Mouse (Mus musculus): ENCODE measurements at regions not wholly inside any gene's neighbourhood (a gene's known extent, or its start where the extent isn't known, plus 50 kb on each side); places are given as distances from the start of the nearest gene placed in this dataset.
A peak's percentile ranks its signal among the peaks of the same experiment; 100 is the strongest.

DNA sequence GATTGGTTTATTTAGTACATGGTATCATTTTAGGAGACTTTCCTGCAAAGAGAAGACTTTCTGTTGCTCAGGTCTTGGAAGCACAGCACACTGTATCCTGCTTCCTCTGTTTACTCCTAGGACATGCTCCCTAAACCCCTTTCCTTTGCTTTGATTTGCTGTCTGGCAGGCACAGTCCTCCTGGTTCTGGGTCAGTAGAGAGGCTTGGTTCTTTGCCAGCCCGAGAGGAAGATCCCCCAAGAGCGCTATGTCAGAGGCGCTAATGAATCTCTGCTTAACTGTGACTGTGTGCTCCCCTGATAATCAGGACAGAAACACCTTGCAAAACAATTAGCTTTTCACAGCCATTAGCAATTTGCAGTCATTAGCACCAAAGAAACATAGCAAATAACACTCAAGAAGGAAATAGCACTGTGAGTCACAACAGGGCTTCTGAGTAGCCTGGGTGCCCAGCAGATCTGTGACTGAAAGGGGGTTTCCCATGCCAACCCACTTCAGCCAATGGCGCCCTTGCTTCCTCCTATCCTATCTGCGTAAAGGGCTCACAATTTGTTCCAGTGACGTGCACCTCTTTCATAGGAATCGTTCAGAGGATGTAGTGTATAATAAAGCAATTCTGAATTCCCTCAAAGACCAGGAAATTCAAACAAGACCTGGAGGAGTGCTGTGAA, 145.5 kb downstream of the Gm815 start:
- Histone ChIP-seq H3K36me3 (no peaks in the 10 kb centered on the region), H3K4me1 (replicated peaks) (no peaks in the 10 kb centered on the region), H3K27me3 (replicated peaks) (no peaks in the 10 kb centered on the region), H3K4me2 (no peak overlapping the region), H3K9ac (no peak overlapping the region), H3K27ac (ENCODE audit: poor library complexity, severe bottlenecking) (no peak overlapping the region), H3K4me3 (no peak overlapping the region), H3K9me3 (replicated peaks) (no peaks in the 10 kb centered on the region)
- WGBS, result 55% methylated on average over 7 of the region's 7 CpGs
- no peak for ATAC-seq (ENCODE audit: insufficient number of reproducible peaks, low FRiP score)

DNA sequence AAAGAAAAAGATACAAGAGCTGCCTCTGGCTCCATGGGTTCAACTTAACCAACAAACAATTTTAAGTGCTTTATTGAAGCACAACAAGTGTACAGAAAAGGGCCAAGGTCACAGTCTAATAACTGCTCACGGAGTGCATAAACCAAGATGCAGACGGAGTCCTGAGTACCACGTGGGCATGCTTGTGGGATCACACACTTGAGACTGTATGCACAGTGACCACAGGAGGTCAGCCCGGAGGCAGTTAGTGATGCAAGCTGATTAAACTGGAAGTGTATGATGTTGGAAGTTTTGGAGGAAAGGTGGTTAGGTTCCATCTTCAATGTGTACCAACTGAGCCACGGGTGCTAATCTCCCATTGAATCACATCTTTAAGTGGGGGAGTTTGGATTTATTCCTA, 146.9 kb downstream of the Gm815 start:
- Histone ChIP-seq H3K36me3 (no peaks in the 10 kb centered on the region), H3K27ac (ENCODE audit: poor library complexity, severe bottlenecking) (no peak overlapping the region), H3K27me3 (replicated peaks) (no peaks in the 10 kb centered on the region), H3K4me2 (no peak overlapping the region), H3K9ac (no peak overlapping the region), H3K9me3 (replicated peaks) (no peaks in the 10 kb centered on the region), H3K4me3 (no peak overlapping the region), H3K4me1 (replicated peaks) (peaks cover 2% of the 10 kb centered on the region)
- WGBS, result 58% methylated on average over 5 of the region's 5 CpGs
- ATAC-seq (ENCODE audit: insufficient number of reproducible peaks, low FRiP score), result no peak

DNA sequence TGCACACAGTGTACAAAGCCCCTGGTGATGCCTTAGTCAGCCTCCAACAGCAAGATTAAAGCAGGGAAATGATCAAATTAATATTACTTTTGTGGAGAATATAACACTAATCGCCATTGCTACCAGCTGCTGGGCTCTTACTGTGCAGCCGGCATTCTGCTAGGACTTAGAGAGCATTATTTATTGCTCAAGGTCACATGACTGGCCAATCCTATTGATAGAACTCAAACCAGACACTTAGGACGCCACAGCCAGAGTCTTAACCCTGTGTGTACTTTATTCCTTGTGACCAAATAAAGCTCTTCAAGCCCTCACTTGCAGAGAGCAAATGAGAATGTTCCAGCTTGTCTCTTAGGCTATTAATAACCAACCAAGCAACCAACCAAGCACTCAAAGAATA, 152.6 kb downstream of the Gm815 start:
- H3K27ac ChIP-seq (ENCODE audit: poor library complexity, severe bottlenecking), result peak overlapping the region; percentile 78
- no peak overlapping the region for H3K4me3 ChIP-seq
- H3K36me3 ChIP-seq, result no peaks in the 10 kb centered on the region
- ATAC-seq (ENCODE audit: insufficient number of reproducible peaks, low FRiP score), result peak; percentile 64; the same call in 1 of the 2 replicates
- peaks cover 11% of the 10 kb centered on the region for H3K4me1 ChIP-seq (replicated peaks)
- no peaks in the 10 kb centered on the region for H3K9me3 ChIP-seq (replicated peaks)
- H3K4me2 ChIP-seq, result no peak overlapping the region
- H3K27me3 ChIP-seq (replicated peaks), result no peaks in the 10 kb centered on the region
- 33% methylated on average over 3 of the region's 3 CpGs for WGBS
- H3K9ac ChIP-seq, result no peak overlapping the region

DNA sequence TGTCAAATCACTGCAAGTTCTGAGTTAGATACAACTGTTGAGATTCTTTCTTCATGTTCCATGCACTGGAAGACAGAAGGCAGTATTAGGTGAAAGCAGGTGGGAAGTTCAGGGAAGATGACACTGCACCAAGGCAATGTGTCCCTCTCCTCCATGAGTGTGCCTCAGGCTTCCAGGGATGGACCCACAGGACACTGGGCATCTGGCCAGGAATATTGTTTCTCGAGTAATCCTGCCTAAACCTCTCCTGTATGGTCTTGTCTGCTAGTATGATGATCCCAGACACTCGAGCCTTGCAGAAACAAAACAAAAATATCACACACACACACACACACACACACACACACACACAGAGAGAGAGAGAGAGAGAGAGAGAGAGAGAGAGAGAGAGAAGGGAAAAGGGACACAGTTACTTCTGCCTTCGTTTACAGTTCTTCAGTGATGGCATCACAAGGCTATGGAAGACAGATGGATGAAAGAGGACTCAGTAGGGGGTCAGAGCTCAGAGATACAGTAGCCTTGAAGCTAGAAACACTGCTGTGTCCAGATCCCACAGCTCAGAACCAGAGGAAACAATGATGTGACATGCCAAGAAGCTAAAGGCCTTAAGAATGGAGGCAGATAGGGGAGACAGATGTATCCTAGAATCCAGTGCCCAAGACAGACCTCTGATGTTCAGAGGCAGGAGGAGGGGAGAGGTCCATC, 154.8 kb downstream of the Gm815 start:
- H3K4me1 ChIP-seq (replicated peaks), result peaks cover 11% of the 10 kb centered on the region
- H3K9me3 ChIP-seq (replicated peaks), result no peaks in the 10 kb centered on the region
- ATAC-seq (ENCODE audit: insufficient number of reproducible peaks, low FRiP score), result no peak
- no peak overlapping the region for H3K4me2 ChIP-seq
- WGBS, result 40% methylated on average over 3 of the region's 3 CpGs
- H3K4me3 ChIP-seq, result no peak overlapping the region
- no peak overlapping the region for H3K9ac ChIP-seq
- H3K27me3 ChIP-seq (replicated peaks), result no peaks in the 10 kb centered on the region
- no peaks in the 10 kb centered on the region for H3K36me3 ChIP-seq
- H3K27ac ChIP-seq (ENCODE audit: poor library complexity, severe bottlenecking), result no peak overlapping the region

DNA sequence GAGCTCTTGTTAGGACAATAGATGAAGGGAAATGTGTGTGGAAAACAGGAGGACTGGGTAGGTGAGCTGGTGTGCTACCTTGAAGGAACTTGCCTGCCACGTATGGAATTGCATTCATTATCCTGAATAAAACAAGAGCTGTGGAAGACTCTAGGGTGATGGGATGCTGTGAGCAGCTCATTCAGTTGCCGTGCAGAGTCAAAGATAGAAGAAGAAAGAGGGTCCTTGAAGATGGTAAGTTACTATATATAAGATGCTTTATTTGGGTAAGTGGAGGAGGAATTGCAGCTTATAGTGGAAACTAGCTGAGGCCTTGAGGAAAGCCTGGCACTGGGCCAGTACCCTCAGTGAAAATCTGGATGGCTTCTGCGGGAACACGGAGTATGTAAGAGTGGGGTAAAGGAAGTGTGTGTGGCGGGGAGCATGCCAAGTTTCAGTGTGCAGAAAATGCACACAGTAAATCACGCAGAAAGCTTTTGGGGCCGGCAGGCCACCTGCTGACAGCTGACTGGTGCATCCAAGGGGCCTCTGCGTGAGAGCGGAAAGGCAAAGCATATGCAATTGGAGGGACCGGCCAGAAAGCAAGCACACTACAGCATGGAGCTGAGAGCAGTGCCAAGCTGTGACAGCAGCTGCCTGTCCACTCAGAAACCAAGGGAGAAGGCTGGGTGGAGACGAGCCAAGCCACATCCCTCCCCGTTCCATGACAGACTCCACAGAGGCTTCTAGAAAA, 149.7 kb upstream of the Vldlr start:
- H3K27ac ChIP-seq (ENCODE audit: poor library complexity, severe bottlenecking), result peak overlapping the region; percentile 27; the same call in 1 of the 2 replicates
- peak; percentile 63; the same call in 1 of the 2 replicates for ATAC-seq (ENCODE audit: insufficient number of reproducible peaks, low FRiP score)
- H3K9me3 ChIP-seq (replicated peaks), result no peaks in the 10 kb centered on the region
- peaks cover 24% of the 10 kb centered on the region for H3K4me1 ChIP-seq (replicated peaks)
- H3K4me3 ChIP-seq, result no peak overlapping the region
- WGBS, result 43% methylated on average over 12 of the region's 12 CpGs
- peak overlapping the region; percentile 26; the same call in 1 of the 2 replicates for H3K4me2 ChIP-seq
- no peaks in the 10 kb centered on the region for H3K36me3 ChIP-seq
- H3K9ac ChIP-seq, result 0 out of 2 replicates have a peak overlapping the region, but pooled peaks have one; percentile 30
- H3K27me3 ChIP-seq (replicated peaks), result no peaks in the 10 kb centered on the region

DNA sequence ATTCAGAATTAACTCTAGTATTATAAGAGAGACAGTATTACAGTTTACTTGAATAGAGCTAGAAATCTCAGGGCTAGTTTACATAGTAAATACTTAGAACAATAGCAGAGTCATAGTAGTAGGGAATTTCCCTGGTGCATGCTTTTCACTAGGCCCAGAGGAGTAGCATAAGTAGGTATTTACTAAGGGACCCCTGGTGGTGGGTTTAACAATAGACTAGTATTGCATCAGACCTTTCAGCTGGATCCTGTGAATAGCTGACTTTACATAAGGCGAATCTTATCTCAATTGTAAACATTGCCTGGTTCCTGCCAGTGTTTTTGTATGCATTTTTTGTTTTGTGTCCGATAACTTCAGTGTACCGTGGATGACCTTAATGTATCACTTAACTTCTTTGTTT, 143.0 kb upstream of the Vldlr start:
- no peak overlapping the region for H3K9ac ChIP-seq
- H3K4me3 ChIP-seq, result no peak overlapping the region
- ATAC-seq (ENCODE audit: insufficient number of reproducible peaks, low FRiP score), result no peak
- no peak overlapping the region for H3K27ac ChIP-seq (ENCODE audit: poor library complexity, severe bottlenecking)
- 49% methylated on average over 3 of the region's 3 CpGs for WGBS
- no peaks in the 10 kb centered on the region for H3K9me3 ChIP-seq (replicated peaks)
- H3K4me1 ChIP-seq (replicated peaks), result peaks cover 11% of the 10 kb centered on the region; the same call in 1 of the 2 replicates
- no peak overlapping the region for H3K4me2 ChIP-seq
- H3K27me3 ChIP-seq (replicated peaks), result no peaks in the 10 kb centered on the region
- H3K36me3 ChIP-seq, result no peaks in the 10 kb centered on the region

DNA sequence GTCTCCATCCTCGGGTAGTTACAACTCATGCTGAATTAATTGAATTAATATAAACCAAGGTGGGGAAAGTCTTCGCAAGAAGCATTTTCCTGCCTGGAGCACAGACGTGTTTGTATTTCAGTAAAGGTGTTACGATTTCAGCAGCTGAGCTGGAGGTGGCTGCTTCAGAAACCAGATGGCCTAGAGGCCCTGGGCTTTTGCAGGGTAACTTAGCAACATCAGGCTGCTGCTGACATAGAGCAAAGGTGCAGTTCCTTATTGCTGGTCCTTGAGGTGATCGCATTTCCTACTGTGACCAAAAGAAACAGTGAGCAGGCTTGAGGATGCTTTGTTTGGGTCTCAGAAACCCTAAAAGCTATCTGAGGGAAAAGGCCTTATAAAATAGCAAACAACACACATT, 141.3 kb upstream of the Vldlr start:
- 73% methylated on average over 5 of the region's 5 CpGs for WGBS
- ATAC-seq (ENCODE audit: insufficient number of reproducible peaks, low FRiP score), result no peak
- no peaks in the 10 kb centered on the region for H3K9me3 ChIP-seq (replicated peaks)
- H3K4me1 ChIP-seq (replicated peaks), result peaks cover 11% of the 10 kb centered on the region; the same call in 1 of the 2 replicates
- no peak overlapping the region for H3K9ac ChIP-seq
- H3K36me3 ChIP-seq, result no peaks in the 10 kb centered on the region
- no peak overlapping the region for H3K4me2 ChIP-seq
- no peaks in the 10 kb centered on the region for H3K27me3 ChIP-seq (replicated peaks)
- H3K27ac ChIP-seq (ENCODE audit: poor library complexity, severe bottlenecking), result no peak overlapping the region
- no peak overlapping the region for H3K4me3 ChIP-seq

DNA sequence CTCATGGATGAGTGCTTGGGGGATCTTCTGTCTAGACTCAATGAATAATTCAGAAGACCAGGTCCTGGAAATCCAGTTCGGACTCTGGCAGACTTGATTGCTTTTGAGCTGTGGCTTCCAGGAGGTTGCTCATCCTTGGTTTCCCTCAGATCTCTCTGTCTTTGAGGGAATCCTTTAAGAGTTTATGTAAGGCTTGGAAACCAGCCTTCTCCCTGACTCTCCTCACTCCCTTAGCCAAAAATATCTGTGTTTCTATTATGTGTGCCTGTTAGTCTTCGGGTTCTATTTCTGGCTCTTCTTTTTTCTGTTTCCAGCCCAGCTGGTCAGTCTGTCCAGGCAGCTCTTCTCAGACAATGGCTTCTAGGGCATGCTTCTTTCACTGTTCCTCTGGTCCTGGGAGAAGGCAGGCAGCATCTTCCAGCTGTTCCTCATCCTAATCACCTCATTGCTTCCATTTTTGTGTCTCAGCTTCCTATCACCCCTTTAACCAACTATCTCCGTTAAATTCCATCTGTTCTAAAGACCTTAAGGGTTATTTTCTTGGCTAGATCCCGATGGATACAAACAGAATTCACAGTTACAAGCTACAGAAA, 139.3 kb upstream of the Vldlr start:
- H3K4me1 ChIP-seq (replicated peaks), result peaks cover 11% of the 10 kb centered on the region; the same call in 1 of the 2 replicates
- 57% methylated on average over 4 of the region's 4 CpGs for WGBS
- no peaks in the 10 kb centered on the region for H3K36me3 ChIP-seq
- no peaks in the 10 kb centered on the region for H3K27me3 ChIP-seq (replicated peaks)
- no peak for ATAC-seq (ENCODE audit: insufficient number of reproducible peaks, low FRiP score)
- no peak overlapping the region for H3K9ac ChIP-seq
- no peak overlapping the region for H3K4me2 ChIP-seq
- H3K4me3 ChIP-seq, result no peak overlapping the region
- peak overlapping the region; percentile 51; the same call in 1 of the 2 replicates for H3K27ac ChIP-seq (ENCODE audit: poor library complexity, severe bottlenecking)
- H3K9me3 ChIP-seq (replicated peaks), result no peaks in the 10 kb centered on the region

DNA sequence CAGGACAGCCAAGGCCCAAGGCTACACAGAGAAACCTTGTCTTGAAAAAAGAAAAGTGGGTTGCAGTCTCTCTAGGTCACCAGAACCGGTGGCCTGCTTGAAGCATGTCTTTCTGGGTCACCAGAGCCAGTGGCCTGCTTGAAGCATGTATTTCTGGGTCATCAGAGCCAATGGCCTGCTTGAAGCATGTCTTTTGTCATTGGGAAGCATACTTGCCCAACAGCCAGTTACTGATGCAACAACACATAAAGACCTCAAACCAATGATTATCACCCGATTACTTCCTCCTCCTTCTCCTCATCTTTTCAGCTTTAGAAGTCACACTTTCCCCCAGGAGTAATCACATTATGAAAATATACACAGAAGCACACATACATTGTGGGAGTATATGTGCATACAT, 128.9 kb upstream of the Vldlr start:
- 73% methylated on average over 2 of the region's 2 CpGs for WGBS

DNA sequence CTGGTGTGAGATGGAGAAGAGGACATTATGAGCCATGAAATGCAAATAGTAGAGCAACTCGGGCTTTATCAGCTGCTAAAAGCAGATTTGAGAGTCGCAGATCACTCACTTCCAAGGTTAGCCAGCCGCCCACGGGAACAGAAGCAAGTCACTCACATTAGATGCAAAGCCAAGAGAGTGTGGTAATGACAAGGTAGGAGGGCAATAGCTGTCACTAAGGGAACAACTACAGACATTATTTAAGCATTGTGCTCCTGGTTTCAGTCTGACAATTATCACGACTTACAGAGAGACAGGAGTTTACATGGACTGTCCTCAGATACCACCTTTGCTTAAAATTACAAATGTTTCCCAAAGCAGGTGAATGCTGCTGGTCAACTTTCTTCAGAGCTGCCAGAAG, 128.5 kb upstream of the Vldlr start:
- no peak overlapping the region for H3K4me3 ChIP-seq
- peaks cover 4% of the 10 kb centered on the region for H3K4me1 ChIP-seq (replicated peaks)
- WGBS, result 48% methylated on average over 5 of the region's 5 CpGs
- no peak for ATAC-seq (ENCODE audit: insufficient number of reproducible peaks, low FRiP score)
- peaks cover 2% of the 10 kb centered on the region; the same call in 1 of the 2 replicates for H3K9me3 ChIP-seq (replicated peaks)
- H3K4me2 ChIP-seq, result no peak overlapping the region
- no peaks in the 10 kb centered on the region for H3K36me3 ChIP-seq
- no peak overlapping the region for H3K9ac ChIP-seq
- no peaks in the 10 kb centered on the region for H3K27me3 ChIP-seq (replicated peaks)
- no peak overlapping the region for H3K27ac ChIP-seq (ENCODE audit: poor library complexity, severe bottlenecking)

More for the DNA sequence above, 128.9 kb upstream of the Vldlr start:
- Histone ChIP-seq H3K9ac (no peak overlapping the region), H3K36me3 (no peaks in the 10 kb centered on the region), H3K9me3 (replicated peaks) (peaks cover 2% of the 10 kb centered on the region; the same call in 1 of the 2 replicates), H3K27me3 (replicated peaks) (no peaks in the 10 kb centered on the region), H3K4me3 (no peak overlapping the region), H3K4me1 (replicated peaks) (peaks cover 4% of the 10 kb centered on the region), H3K27ac (ENCODE audit: poor library complexity, severe bottlenecking) (no peak overlapping the region), H3K4me2 (no peak overlapping the region)
- ATAC-seq (ENCODE audit: insufficient number of reproducible peaks, low FRiP score), result no peak

DNA sequence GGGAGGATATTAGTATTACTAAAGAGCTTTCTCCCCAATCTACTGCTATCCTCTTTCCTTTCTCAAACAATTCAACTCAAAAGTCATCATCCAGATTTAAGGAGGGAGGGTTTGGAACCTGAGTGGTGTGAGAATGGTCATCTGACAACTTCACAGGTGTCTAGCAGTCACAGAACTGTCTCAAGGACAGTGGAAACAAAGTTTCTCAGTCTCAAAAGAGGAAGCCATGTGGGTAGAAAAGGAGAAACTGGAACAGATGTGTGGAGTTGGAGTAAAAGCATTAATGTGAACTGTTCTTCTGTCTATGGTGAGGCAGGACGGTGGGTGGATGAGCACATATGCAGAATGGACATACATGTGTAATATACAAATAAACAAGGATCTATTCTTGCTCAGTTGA, 127.2 kb upstream of the Vldlr start:
- Histone ChIP-seq H3K4me3 (no peak overlapping the region), H3K27ac (ENCODE audit: poor library complexity, severe bottlenecking) (no peak overlapping the region), H3K27me3 (replicated peaks) (no peaks in the 10 kb centered on the region), H3K4me1 (replicated peaks) (peaks cover 4% of the 10 kb centered on the region), H3K9ac (no peak overlapping the region), H3K36me3 (no peaks in the 10 kb centered on the region), H3K9me3 (replicated peaks) (peaks cover 2% of the 10 kb centered on the region; the same call in 1 of the 2 replicates), H3K4me2 (no peak overlapping the region)
- 82% methylated on average over 1 of the region's 1 CpGs for WGBS
- no peak for ATAC-seq (ENCODE audit: insufficient number of reproducible peaks, low FRiP score)

Measured in heart, embryonic 12.5 days (tissue).